Mouse (Mus musculus) lung, embryonic 15.5 days (tissue): ENCODE results near the gene Scube1. TPM values are rescaled to one million over a fixed set of nuclear protein-coding genes. Genes with fewer than 3 reads are reported as not detected.

Source experiments
- ATAC-seq: fragments of 200-750 bp; cut with Nextera tagmentation; 2 replicates; pipeline ENCODE4 v1.8.0; 2017; ENCODE audit warnings: moderate number of reproducible peaks, borderline replicate concordance; ENCODE audit not compliant: low FRiP score, low TSS enrichment; ENCODE audit errors: extremely low read depth
- H3K27ac ChIP-seq: fragments of 300-500 bp; sonication (generic); 2 replicates; pipeline ENCODE4 v1.5.1; 2015; ENCODE audit warnings: moderate library complexity, mild to moderate bottlenecking, inconsistent platforms
- H3K27me3 ChIP-seq: fragments of 300-500 bp; sonication (generic); 2 replicates; pipeline ENCODE4 v1.6.1; 2015; ENCODE audit warnings: inconsistent platforms
- H3K36me3 ChIP-seq: fragments of 300-500 bp; sonication (generic); 2 replicates; pipeline ENCODE4 v1.6.1; 2015; ENCODE audit warnings: inconsistent platforms
- H3K4me1 ChIP-seq: fragments of 300-500 bp; sonication (generic); 2 replicates; pipeline ENCODE4 v1.6.1; 2015; ENCODE audit warnings: inconsistent platforms
- H3K4me2 ChIP-seq: fragments of 300-500 bp; sonication (generic); 2 replicates; pipeline ENCODE4 v1.6.1; 2015; ENCODE audit warnings: inconsistent platforms, mild to moderate bottlenecking, moderate library complexity
- H3K4me3 ChIP-seq: fragments of 300-500 bp; sonication (generic); 2 replicates; pipeline ENCODE4 v1.5.1; 2015; ENCODE audit warnings: mild to moderate bottlenecking, inconsistent platforms
- H3K9ac ChIP-seq: fragments of 300-500 bp; sonication (generic); 2 replicates; pipeline ENCODE4 v1.6.1; 2015; ENCODE audit warnings: inconsistent platforms
- H3K9me3 ChIP-seq: fragments of 300-500 bp; sonication (generic); 2 replicates; pipeline ENCODE4 v1.6.1; 2016; ENCODE audit warnings: inconsistent platforms
- WGBS: fragments of 180-500 bp; shearing (Covaris S2); methylation state at CpG from one replicate; pipeline ENCODE4 v1.1.7; 2015; 5-methylcytosine and 5-hydroxymethylcytosine counted together
- polyA plus RNA-seq: library from polyadenylated mRNA; unstranded; fragments of >200 nt; fragmentation: Nextera tagmentation; extraction: Ambion mirVana; gene quantifications from 2 replicates; pipeline ENCODE4 v1.2.1, GENCODE M21; 2015

Scube1 gene
- polyA plus RNA-seq, 1 experiment from 2014 or later: 4.2 TPM

GRCm38 (mm10) chr15:83571636-83572035 is 153.2 kb downstream of the Scube1 start:
- no peak overlapping the region for H3K4me2 ChIP-seq
- no peak for ATAC-seq
- H3K9ac ChIP-seq: no peak overlapping the region
- H3K4me3 ChIP-seq: no peak overlapping the region
- H3K27me3 ChIP-seq: no peaks in the 10 kb centered on the region
- H3K4me1 ChIP-seq: no peaks in the 10 kb centered on the region
- no peak overlapping the region for H3K27ac ChIP-seq
- H3K9me3 ChIP-seq: no peaks in the 10 kb centered on the region
- H3K36me3 ChIP-seq: peaks cover 25% of the 10 kb centered on the region
- 77% methylated on average over 5 of the region's 5 CpGs for WGBS

GRCm38 (mm10) chr15:83570641-83571040 is 154.2 kb downstream of the Scube1 start:
- Histone ChIP-seq H3K9me3 (no peaks in the 10 kb centered on the region), H3K4me1 (no peaks in the 10 kb centered on the region), H3K36me3 (peaks cover 17% of the 10 kb centered on the region; the same call in 1 of the 2 replicates), H3K4me2 (no peak overlapping the region), H3K27ac (no peak overlapping the region), H3K4me3 (no peak overlapping the region), H3K27me3 (no peaks in the 10 kb centered on the region), H3K9ac (no peak overlapping the region)
- ATAC-seq: no peak
- WGBS: 62% methylated on average over 2 of the region's 2 CpGs

GRCm38 (mm10) chr15:83569682-83570081 is 155.1 kb downstream of the Scube1 start:
- Histone ChIP-seq H3K9me3 (no peaks in the 10 kb centered on the region), H3K4me3 (no peak overlapping the region), H3K27ac (no peak overlapping the region), H3K4me1 (no peaks in the 10 kb centered on the region), H3K4me2 (no peak overlapping the region), H3K27me3 (no peaks in the 10 kb centered on the region), H3K36me3 (0 out of 2 replicates have a peak, but pooled peaks cover 9% of the 10 kb centered on the region), H3K9ac (no peak overlapping the region)
- ATAC-seq: no peak
- WGBS: 47% methylated on average over 11 of the region's 11 CpGs

GRCm38 (mm10) chr15:83568544-83568943 is 156.3 kb downstream of the Scube1 start:
- no peak for ATAC-seq
- Histone ChIP-seq H3K9me3 (no peaks in the 10 kb centered on the region), H3K27ac (no peak overlapping the region)

GRCm38 (mm10) chr15:83567728-83568127 is 157.1 kb downstream of the Scube1 start:
- WGBS: 80% methylated on average over 3 of the region's 3 CpGs
- no peak overlapping the region for H3K27ac ChIP-seq
- H3K36me3 ChIP-seq: no peaks in the 10 kb centered on the region
- no peak overlapping the region for H3K9ac ChIP-seq
- H3K4me1 ChIP-seq: peaks cover 12% of the 10 kb centered on the region
- H3K9me3 ChIP-seq: no peaks in the 10 kb centered on the region
- no peaks in the 10 kb centered on the region for H3K27me3 ChIP-seq
- H3K4me2 ChIP-seq: no peak overlapping the region
- ATAC-seq: no peak
- no peak overlapping the region for H3K4me3 ChIP-seq

More at GRCm38 (mm10) chr15:83568544-83568943, 156.3 kb downstream of the Scube1 start:
- Histone ChIP-seq H3K9ac (no peak overlapping the region), H3K27me3 (no peaks in the 10 kb centered on the region), H3K4me1 (peaks cover 5% of the 10 kb centered on the region), H3K36me3 (no peaks in the 10 kb centered on the region), H3K4me3 (no peak overlapping the region), H3K4me2 (no peak overlapping the region)
- 92% methylated on average over 5 of the region's 5 CpGs for WGBS

GRCm38 (mm10) chr15:83566006-83566405 is 158.8 kb downstream of the Scube1 start:
- no peaks in the 10 kb centered on the region for H3K27me3 ChIP-seq
- 67% methylated on average over 5 of the region's 5 CpGs for WGBS
- H3K36me3 ChIP-seq: no peaks in the 10 kb centered on the region
- no peak overlapping the region for H3K4me3 ChIP-seq
- no peak overlapping the region for H3K27ac ChIP-seq
- no peaks in the 10 kb centered on the region for H3K9me3 ChIP-seq
- H3K9ac ChIP-seq: no peak overlapping the region
- peaks cover 16% of the 10 kb centered on the region for H3K4me1 ChIP-seq
- ATAC-seq: no peak
- no peak overlapping the region for H3K4me2 ChIP-seq

- no peak for ATAC-seq
- Histone ChIP-seq H3K4me3 (no peak overlapping the region), H3K36me3 (no peaks in the 10 kb centered on the region), H3K9me3 (no peaks in the 10 kb centered on the region), H3K9ac (no peak overlapping the region), H3K4me2 (no peak overlapping the region), H3K27me3 (no peaks in the 10 kb centered on the region), H3K27ac (no peak overlapping the region), H3K4me1 (peaks cover 16% of the 10 kb centered on the region)
- WGBS: 83% methylated on average over 3 of the region's 3 CpGs
Observed at GRCm38 (mm10) chr15:83565434-83565833, 159.4 kb downstream of the Scube1 start.

GRCm38 (mm10) chr15:83563857-83564651 is 160.8 kb downstream of the Scube1 start:
- no peaks in the 10 kb centered on the region for H3K27me3 ChIP-seq
- H3K4me1 ChIP-seq: peaks cover 16% of the 10 kb centered on the region
- H3K4me3 ChIP-seq: peak overlapping the region; percentile 59
- 0 out of 2 replicates have a peak, but pooled peaks have one; percentile 33 for ATAC-seq
- no peaks in the 10 kb centered on the region for H3K9me3 ChIP-seq
- 2% methylated on average over 27 of the region's 27 CpGs for WGBS
- peak overlapping the region; percentile 60 for H3K9ac ChIP-seq
- no peaks in the 10 kb centered on the region for H3K36me3 ChIP-seq
- H3K4me2 ChIP-seq: peak overlapping the region; percentile 98
- peak overlapping the region; percentile 71 for H3K27ac ChIP-seq

- Histone ChIP-seq H3K9ac (peak within 1 kb of the TSS; percentile 60), H3K36me3 (no peaks in the 10 kb centered on the region), H3K4me2 (peak within 1 kb of the TSS; percentile 98), H3K9me3 (no peaks in the 10 kb centered on the region), H3K27ac (peak within 1 kb of the TSS; percentile 71), H3K27me3 (no peaks in the 10 kb centered on the region), H3K4me3 (peak within 1 kb of the TSS; percentile 59), H3K4me1 (peaks cover 16% of the 10 kb centered on the region)
- ATAC-seq: peak; percentile 70; the same call in 1 of the 2 replicates
- 0% methylated on average over 22 of the region's 28 CpGs for WGBS
Observed at GRCm38 (mm10) chr15:83563327-83563856, 161.4 kb downstream of the Scube1 start, which contains the start of the genes Tspo and Mcat. Gene Tspo, plus strand, starts transcription at chr15:83563592. Gene Mcat, minus strand, starts transcription at chr15:83563787.

GRCm38 (mm10) chr15:83562626-83563270 is 162.1 kb downstream of the Scube1 start:
- peak; percentile 75; the same call in 1 of the 2 replicates for ATAC-seq
- H3K27me3 ChIP-seq: no peaks in the 10 kb centered on the region
- H3K4me3 ChIP-seq: peak overlapping the region; percentile 59
- peak overlapping the region; percentile 98 for H3K4me2 ChIP-seq
- no peaks in the 10 kb centered on the region for H3K9me3 ChIP-seq
- H3K4me1 ChIP-seq: peaks cover 16% of the 10 kb centered on the region
- H3K36me3 ChIP-seq: no peaks in the 10 kb centered on the region
- H3K9ac ChIP-seq: 0 out of 2 replicates have a peak overlapping the region, but pooled peaks have one; percentile 60
- peak overlapping the region; percentile 71 for H3K27ac ChIP-seq
- 31% methylated on average over 15 of the region's 15 CpGs for WGBS

GRCm38 (mm10) chr15:83560941-83561477 is 163.8 kb downstream of the Scube1 start:
- no peak overlapping the region for H3K4me3 ChIP-seq
- H3K9ac ChIP-seq: no peak overlapping the region
- H3K27me3 ChIP-seq: no peaks in the 10 kb centered on the region
- H3K4me2 ChIP-seq: no peak overlapping the region
- peaks cover 16% of the 10 kb centered on the region for H3K4me1 ChIP-seq
- no peak for ATAC-seq
- H3K27ac ChIP-seq: no peak overlapping the region
- no peaks in the 10 kb centered on the region for H3K9me3 ChIP-seq
- H3K36me3 ChIP-seq: no peaks in the 10 kb centered on the region
- 53% methylated on average over 5 of the region's 5 CpGs for WGBS
